Mouse (Mus musculus): ENCODE data around the gene St6gal2. TPM values are rescaled to one million over a fixed set of nuclear protein-coding genes. Genes with fewer than 3 reads are reported as not detected.

St6gal2 gene
- total and polyA plus RNA-seq, 3 experiments: not detected

DNA sequence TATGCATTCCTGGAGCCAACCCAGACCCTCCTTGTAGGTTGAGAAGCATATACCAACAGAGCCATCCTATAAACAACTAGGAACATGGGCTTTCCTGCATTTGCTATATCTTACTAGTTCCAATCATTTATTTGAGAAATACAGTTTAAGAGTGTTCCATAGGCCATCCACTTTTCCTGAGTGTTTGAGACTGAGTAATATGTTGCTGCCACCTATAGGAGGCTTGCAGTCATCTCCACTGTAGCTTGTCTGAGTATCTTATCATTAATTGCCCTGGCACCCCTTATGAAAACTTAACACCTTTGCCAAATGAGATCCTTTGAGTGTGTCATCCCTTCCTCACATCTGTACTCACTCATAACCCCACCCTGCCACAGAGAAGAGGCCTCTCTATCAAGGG lies 32.2 kb downstream of the St6gal2 start:
- no peaks in the 10 kb centered on the region for H3K9me3 ChIP-seq (replicated peaks; ENCODE audit: insufficient read depth, low read length)
- H3K79me2 ChIP-seq (ENCODE audit: control insufficient read depth, insufficient read depth, low read length, poor library complexity): no peaks in the 10 kb centered on the region
- DNase-seq (ENCODE audit: low read depth, low spot score): peak; percentile 3
- H3K4me1 ChIP-seq (ENCODE audit: control insufficient read depth in 1 of 2, insufficient read depth in 2 of 2, low read length in 2 of 2): no peaks in the 10 kb centered on the region
- no peaks in the 10 kb centered on the region for H3K36me3 ChIP-seq (ENCODE audit: control insufficient read depth in 1 of 2, insufficient read depth in 2 of 2, low read length in 2 of 2)
- H3K27me3 ChIP-seq (ENCODE audit: control insufficient read depth in 1 of 2, insufficient read depth in 2 of 2, low read length in 2 of 2): no peaks in the 10 kb centered on the region
- no peak overlapping the region for H3K4me3 ChIP-seq (ENCODE audit: control insufficient read depth in 1 of 2, insufficient read depth in 1 of 2, low read depth in 2 of 2, low read length in 2 of 2)
- no peak overlapping the region for H3K9ac ChIP-seq (ENCODE audit: control insufficient read depth, low read depth, low read length, poor library complexity, severe bottlenecking)
- no peak for TF ChIP-seq TCF12 (IDR thresholded peaks at IDR 0.05; ENCODE audit: low read depth, low read length)
- TF ChIP-seq CTCF (IDR thresholded peaks at IDR 0.05 in 2 of 3, conservative IDR thresholded peaks at IDR 0.05 in 1 of 3; ENCODE audit: control insufficient read depth in 1 of 3, insufficient read depth in 1 of 3, low read depth in 2 of 3, low read length in 3 of 3, poor library complexity in 1 of 3, severe bottlenecking in 1 of 3): peak in 2 of 3 experiments; percentile 3 to 9; a peak in 1 of 6 replicates
- TF ChIP-seq RAD21 (IDR thresholded peaks at IDR 0.05; ENCODE audit: low read depth, low read length): peak; percentile 6
- no peak overlapping the region for H3K27ac ChIP-seq (ENCODE audit: control insufficient read depth, low read depth, low read length)

DNA sequence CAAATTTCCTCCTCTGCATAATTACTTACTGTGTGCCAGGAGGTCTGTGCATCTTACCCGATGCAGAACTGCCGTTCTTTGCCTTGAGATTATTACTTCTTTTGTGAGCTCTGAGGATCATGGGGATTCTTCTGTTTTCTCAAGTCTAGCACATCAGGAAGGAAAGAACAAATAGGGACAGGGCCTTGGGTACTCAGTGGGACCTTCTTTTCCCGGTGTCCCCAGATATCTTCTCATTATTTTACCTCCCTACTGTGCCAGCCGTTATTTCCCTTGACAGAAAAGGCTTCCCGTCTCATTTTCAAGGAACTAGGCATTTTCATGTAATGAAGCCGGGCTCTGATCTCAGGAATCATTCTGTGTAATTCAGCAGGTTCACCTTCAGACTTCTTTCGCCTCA lies 34.2 kb downstream of the St6gal2 start:
- no peaks in the 10 kb centered on the region for H3K4me1 ChIP-seq (ENCODE audit: control insufficient read depth in 1 of 2, insufficient read depth in 2 of 2, low read length in 2 of 2)
- H3K79me2 ChIP-seq (ENCODE audit: control insufficient read depth, insufficient read depth, low read length, poor library complexity): no peaks in the 10 kb centered on the region
- no peak overlapping the region for H3K27ac ChIP-seq (ENCODE audit: control insufficient read depth, low read depth, low read length)
- TF ChIP-seq CHD2 (IDR thresholded peaks at IDR 0.05; ENCODE audit: low read length) (no peak), RCOR1 (IDR thresholded peaks at IDR 0.05; ENCODE audit: low read depth, low read length) (no peak), GABPA (IDR thresholded peaks at IDR 0.05; ENCODE audit: low read depth, low read length) (no peak), MAX (IDR thresholded peaks at IDR 0.05; ENCODE audit: low read length) (no peak), BHLHE40 (IDR thresholded peaks at IDR 0.05; ENCODE audit: borderline replicate concordance, low read depth, low read length) (no peak), MYC (IDR thresholded peaks at IDR 0.05; ENCODE audit: low read depth, low read length) (no peak), POLR2A (IDR thresholded peaks at IDR 0.05; ENCODE audit: control insufficient read depth in 1 of 2, insufficient read depth in 1 of 2, low read depth in 1 of 2, low read length in 2 of 2, poor library complexity in 1 of 2) (no peak), SMC3 (IDR thresholded peaks at IDR 0.05; ENCODE audit: low read depth, low read length) (no peak), NRF1 (IDR thresholded peaks at IDR 0.05; ENCODE audit: insufficient read depth, low read depth, low read length, poor library complexity, severe bottlenecking) (no peak), ZNF384 (IDR thresholded peaks at IDR 0.05; ENCODE audit: low read depth, low read length) (no peak), GATA1 (IDR thresholded peaks at IDR 0.05; ENCODE audit: low read depth, low read length) (no peak), ETS1 (IDR thresholded peaks at IDR 0.05; ENCODE audit: low read depth, low read length) (no peak), EP300 (IDR thresholded peaks at IDR 0.05; ENCODE audit: low read depth in 1 of 2, low read length in 2 of 2) (no peak), SIN3A (IDR thresholded peaks at IDR 0.05; ENCODE audit: low read length) (no peak), KAT2A (conservative IDR thresholded peaks at IDR 0.05; ENCODE audit: low read depth, low read length) (no peak), MYB (IDR thresholded peaks at IDR 0.05; ENCODE audit: low read depth, low read length) (no peak)
- H3K36me3 ChIP-seq (ENCODE audit: control insufficient read depth in 1 of 2, insufficient read depth in 2 of 2, low read length in 2 of 2): no peaks in the 10 kb centered on the region
- H3K9me3 ChIP-seq (replicated peaks; ENCODE audit: insufficient read depth, low read length): no peaks in the 10 kb centered on the region
- no peak overlapping the region for H3K4me3 ChIP-seq (ENCODE audit: control insufficient read depth in 1 of 2, insufficient read depth in 1 of 2, low read depth in 2 of 2, low read length in 2 of 2)
- DNase-seq (ENCODE audit: low read depth, low spot score): no peak
- no peaks in the 10 kb centered on the region for H3K27me3 ChIP-seq (ENCODE audit: control insufficient read depth in 1 of 2, insufficient read depth in 2 of 2, low read length in 2 of 2)
- H3K9ac ChIP-seq (ENCODE audit: control insufficient read depth, low read depth, low read length, poor library complexity, severe bottlenecking): no peak overlapping the region
